Mouse (Mus musculus): Measurements from ENCODE around the gene Vmn1r62.
"Not testable (repeated sequence)": the region's sequence is repeated elsewhere in the genome, so short reads cannot be mapped to it uniquely, and the experiment has no call there.

Gene Vmn1r62

DNA sequence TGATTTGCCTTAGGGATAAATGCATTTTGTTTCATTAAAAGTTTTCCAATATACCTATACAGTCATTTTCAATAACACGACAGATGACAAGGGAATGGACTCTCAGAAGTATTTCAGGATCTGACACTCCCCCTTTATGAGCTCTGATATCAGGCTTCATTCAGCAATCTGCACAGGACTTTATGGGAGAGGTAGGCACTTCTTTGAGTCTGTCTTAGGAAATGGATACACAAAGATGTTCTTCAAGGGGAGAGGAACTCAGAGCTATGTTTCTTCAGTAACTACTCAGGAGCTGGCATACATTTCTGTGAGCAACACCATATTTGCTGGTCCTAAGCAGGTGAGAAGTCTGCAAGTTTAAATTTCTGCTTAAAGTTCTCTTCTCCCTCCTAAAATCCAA is at the start of gene Vmn1r62:
Gene Vmn1r62 (plus strand): TSS at position 301 of the 400 bp plus-strand sequence.
- DNase-seq (ENCODE audit: extremely low read depth, low read depth), result not testable (repeated sequence)

Data from MEL-GATA-1-ER (cell line).